Mouse (Mus musculus): ENCODE data around the gene Rnf185. TPM values are rescaled to one million over a fixed set of nuclear protein-coding genes. Genes with fewer than 3 reads are reported as not detected.

The Rnf185 gene
- polyA plus RNA-seq, 1 experiment from 2014 or later: 7.3 TPM

DNA sequence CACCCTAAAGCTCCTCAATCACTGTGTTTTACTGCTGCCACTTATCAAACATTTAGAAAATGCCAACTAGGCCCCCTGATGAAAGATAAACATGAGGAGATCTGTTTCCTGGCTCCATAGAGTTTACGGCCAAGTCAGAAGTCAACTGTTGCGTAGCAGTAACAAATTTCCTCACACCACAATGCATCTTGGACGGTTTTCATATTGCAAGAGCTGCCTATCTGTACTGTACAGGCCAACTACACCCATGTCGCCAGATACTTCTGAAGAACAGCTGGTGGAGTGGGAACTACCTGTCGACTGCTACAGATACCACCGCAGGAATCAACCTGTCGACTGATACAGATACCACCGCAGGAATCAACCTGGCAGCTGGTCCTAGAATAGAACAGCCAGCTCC, 7.3 kb downstream of the Rnf185 start:
- Histone ChIP-seq H3K27ac (no peak overlapping the region), H3K4me3 (replicated peaks) (no peak overlapping the region), H3K4me2 (no peak overlapping the region), H3K9ac (no peak overlapping the region), H3K4me1 (replicated peaks) (peaks cover 15% of the 10 kb centered on the region), H3K36me3 (no peaks in the 10 kb centered on the region), H3K27me3 (no peaks in the 10 kb centered on the region), H3K9me3 (replicated peaks) (no peaks in the 10 kb centered on the region)
- 43% methylated on average over 8 of the region's 8 CpGs for WGBS (ENCODE audit: insufficient replicate concordance)
- DNase-seq (no peak), ATAC-seq (ENCODE audit: low read depth) (no peak)

DNA sequence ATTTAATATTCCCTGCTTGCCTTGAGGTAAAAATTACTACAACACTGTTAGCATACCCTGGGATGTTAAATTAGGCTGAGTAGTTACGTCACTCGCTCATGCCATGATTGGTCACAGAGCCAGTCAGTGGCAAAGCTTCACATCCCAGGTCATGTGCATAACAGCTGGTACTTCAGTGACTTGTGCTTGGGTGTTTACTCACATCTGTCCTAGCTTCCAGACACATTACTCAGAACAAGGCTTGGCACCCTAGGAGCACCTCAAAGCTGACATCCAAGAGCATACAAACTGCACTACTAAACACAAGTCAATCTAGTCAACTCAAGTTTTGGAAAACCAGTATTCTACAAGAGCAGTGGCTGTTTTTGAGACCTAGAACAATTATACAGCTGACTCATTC, 9.1 kb downstream of the Rnf185 start:
- Histone ChIP-seq H3K4me3 (replicated peaks) (no peak overlapping the region), H3K9me3 (replicated peaks) (no peaks in the 10 kb centered on the region), H3K4me2 (no peak overlapping the region), H3K9ac (no peak overlapping the region), H3K27me3 (no peaks in the 10 kb centered on the region), H3K36me3 (no peaks in the 10 kb centered on the region), H3K4me1 (replicated peaks) (peaks cover 15% of the 10 kb centered on the region), H3K27ac (no peak overlapping the region)
- ATAC-seq (ENCODE audit: low read depth) (no peak), DNase-seq (no peak)
- 83% methylated on average over 2 of the region's 2 CpGs for WGBS (ENCODE audit: insufficient replicate concordance)

DNA sequence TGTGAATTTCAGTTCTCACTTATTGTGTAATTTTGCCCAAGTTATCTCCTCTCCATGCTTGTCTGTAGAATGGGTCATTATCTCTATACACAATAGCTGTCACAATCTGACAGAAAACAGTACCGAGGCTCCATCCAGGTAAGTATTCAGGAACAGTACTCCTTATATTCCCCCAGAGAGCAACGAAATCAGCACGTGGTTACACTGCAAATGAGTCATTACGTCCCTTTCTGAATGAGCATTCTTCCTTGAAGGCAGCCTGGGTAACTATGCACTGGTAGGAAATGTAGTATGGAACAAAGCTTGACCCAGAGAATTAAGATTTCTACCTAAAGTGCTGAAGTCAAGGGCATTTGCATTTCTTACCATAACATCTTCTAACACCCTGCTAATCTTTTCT, 9.5 kb downstream of the Rnf185 start:
- no peak overlapping the region for H3K4me3 ChIP-seq (replicated peaks)
- no peak for DNase-seq
- ATAC-seq (ENCODE audit: low read depth): no peak
- H3K27me3 ChIP-seq: no peaks in the 10 kb centered on the region
- H3K4me1 ChIP-seq (replicated peaks): peaks cover 12% of the 10 kb centered on the region
- no peak overlapping the region for H3K9ac ChIP-seq
- WGBS (ENCODE audit: insufficient replicate concordance): 59% methylated on average over 4 of the region's 4 CpGs
- H3K4me2 ChIP-seq: no peak overlapping the region
- no peak overlapping the region for H3K27ac ChIP-seq
- H3K9me3 ChIP-seq (replicated peaks): no peaks in the 10 kb centered on the region
- H3K36me3 ChIP-seq: no peaks in the 10 kb centered on the region

DNA sequence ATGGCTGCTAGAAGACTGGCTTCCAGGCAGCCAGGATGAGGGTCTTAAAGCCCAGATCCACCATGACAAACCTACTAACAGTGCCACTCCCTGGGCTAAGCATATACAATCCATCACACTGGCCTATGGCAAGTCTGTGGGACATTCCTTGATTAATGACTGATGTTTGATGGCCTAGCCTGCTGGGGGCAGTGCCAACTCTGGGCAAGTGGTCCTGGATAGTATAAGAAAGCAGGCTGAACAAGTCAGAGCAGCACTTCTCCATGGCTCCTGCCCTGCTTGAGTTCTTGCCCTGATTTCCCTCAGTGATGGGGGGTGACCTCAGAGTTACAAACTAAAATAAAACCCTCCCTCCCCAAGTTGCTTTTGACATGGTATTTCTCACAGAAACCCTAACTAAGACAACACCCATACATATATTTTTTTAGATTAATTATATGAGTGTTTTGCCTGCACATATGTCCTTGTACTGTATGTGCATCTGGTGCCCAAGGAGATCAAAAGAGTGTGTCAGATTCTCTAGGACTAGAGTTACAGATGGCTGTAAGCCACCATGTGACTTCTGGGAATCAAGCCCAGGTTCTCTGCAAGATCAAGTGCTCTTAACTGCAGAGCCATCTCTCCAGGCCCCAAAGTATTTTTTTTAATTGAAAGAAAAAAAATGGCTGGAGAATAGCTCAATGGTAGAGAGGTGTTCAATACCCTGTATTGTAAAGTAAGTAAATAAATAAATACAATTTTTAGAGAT, 10.3 kb downstream of the Rnf185 start:
- Histone ChIP-seq H3K36me3 (no peaks in the 10 kb centered on the region), H3K27me3 (no peaks in the 10 kb centered on the region), H3K4me2 (no peak overlapping the region), H3K9ac (no peak overlapping the region), H3K27ac (no peak overlapping the region), H3K9me3 (replicated peaks) (no peaks in the 10 kb centered on the region), H3K4me1 (replicated peaks) (peaks cover 11% of the 10 kb centered on the region), H3K4me3 (replicated peaks) (no peak overlapping the region)
- no peak for ATAC-seq (ENCODE audit: low read depth)
- DNase-seq: no peak

DNA sequence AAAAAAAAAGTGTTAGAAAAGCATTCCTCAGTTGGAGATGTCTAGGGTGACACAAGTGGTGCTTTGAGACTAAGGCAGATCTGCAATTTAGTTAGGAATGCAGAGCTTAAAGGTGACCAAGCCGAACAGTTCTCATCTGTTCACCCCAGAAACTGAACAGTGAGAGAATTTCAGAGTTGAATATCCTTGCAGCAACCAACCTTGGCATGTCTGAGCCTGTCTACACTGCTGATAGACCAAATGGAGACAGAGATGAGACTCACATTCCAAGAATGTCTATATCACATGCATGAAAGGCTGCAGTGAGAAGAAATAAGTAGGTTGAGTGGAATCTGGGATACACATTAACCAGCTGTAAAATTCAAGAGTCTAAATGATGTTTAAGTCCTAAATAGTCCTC, 14.5 kb downstream of the Rnf185 start:
- WGBS (ENCODE audit: insufficient replicate concordance): 73% methylated on average over 1 of the region's 1 CpGs
- no peaks in the 10 kb centered on the region for H3K4me1 ChIP-seq (replicated peaks)
- no peaks in the 10 kb centered on the region for H3K27me3 ChIP-seq
- no peaks in the 10 kb centered on the region for H3K9me3 ChIP-seq (replicated peaks)
- no peak overlapping the region for H3K9ac ChIP-seq
- no peak for ATAC-seq (ENCODE audit: low read depth)
- no peak overlapping the region for H3K27ac ChIP-seq
- DNase-seq: no peak
- no peaks in the 10 kb centered on the region for H3K36me3 ChIP-seq
- H3K4me3 ChIP-seq (replicated peaks): no peak overlapping the region
- H3K4me2 ChIP-seq: no peak overlapping the region

DNA sequence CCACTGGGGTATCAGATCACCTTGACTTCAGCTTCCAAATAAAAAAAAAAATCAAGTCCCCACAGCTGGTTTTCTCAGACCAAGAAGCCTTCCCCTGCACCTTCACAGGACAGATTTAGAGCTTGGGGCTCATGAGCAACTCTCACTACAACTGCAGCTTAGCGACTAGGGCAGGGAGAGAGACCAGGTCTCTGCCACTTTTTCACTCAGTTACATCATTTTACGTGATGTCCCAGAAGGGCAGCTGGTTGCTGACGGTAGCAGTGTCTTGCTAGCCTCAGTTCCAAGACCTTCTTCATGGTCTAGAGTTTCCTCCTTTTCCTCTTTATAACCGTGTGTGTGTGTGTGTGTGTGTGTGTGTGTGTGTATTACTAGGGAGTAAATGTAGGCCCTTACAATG, 18.4 kb downstream of the Rnf185 start:
- no peaks in the 10 kb centered on the region for H3K36me3 ChIP-seq
- no peak overlapping the region for H3K9ac ChIP-seq
- no peak overlapping the region for H3K27ac ChIP-seq
- no peaks in the 10 kb centered on the region for H3K27me3 ChIP-seq
- 58% methylated on average over 4 of the region's 4 CpGs for WGBS (ENCODE audit: insufficient replicate concordance)
- H3K4me2 ChIP-seq: no peak overlapping the region
- no peaks in the 10 kb centered on the region for H3K4me1 ChIP-seq (replicated peaks)
- no peaks in the 10 kb centered on the region for H3K9me3 ChIP-seq (replicated peaks)
- ATAC-seq (ENCODE audit: low read depth): no peak
- no peak for DNase-seq
- H3K4me3 ChIP-seq (replicated peaks): no peak overlapping the region

DNA sequence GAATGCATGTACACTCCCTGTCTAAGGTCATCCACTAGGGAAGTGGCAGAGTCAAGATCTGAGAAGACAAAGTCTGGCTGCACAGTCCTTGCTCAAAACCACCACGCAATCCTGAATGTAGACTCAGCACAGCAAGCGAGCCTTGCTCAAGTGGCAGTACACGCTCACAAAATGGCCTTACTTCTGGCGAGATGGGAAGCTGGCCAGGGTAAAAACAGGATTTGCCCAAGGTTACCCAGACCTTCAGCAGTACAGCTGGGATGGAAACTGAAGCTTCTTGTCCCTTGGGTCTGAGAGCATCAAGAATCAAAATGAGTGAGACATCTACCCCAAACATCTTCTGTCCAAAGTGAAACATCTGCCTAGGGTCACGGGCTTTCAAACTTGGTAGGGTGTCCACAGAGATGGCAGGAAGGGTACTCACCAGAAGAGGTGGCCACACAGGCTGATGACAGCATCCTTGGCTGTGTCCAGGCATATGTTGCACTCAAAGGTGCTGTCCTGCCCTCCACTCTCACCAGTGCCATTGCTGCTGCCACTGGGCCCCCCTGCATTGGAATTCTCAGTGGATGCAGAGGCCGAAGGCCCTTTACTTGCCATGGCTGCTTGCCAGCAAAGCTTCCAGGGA, 20.1 kb downstream of the Rnf185 start:
- Histone ChIP-seq H3K9ac (no peak overlapping the region), H3K27ac (no peak overlapping the region), H3K36me3 (no peaks in the 10 kb centered on the region), H3K27me3 (no peaks in the 10 kb centered on the region), H3K4me2 (no peak overlapping the region), H3K4me1 (replicated peaks) (no peaks in the 10 kb centered on the region), H3K4me3 (replicated peaks) (no peak overlapping the region), H3K9me3 (replicated peaks) (no peaks in the 10 kb centered on the region)
- no peak for DNase-seq
- ATAC-seq (ENCODE audit: low read depth): no peak
- 71% methylated on average over 6 of the region's 6 CpGs for WGBS (ENCODE audit: insufficient replicate concordance)

DNA sequence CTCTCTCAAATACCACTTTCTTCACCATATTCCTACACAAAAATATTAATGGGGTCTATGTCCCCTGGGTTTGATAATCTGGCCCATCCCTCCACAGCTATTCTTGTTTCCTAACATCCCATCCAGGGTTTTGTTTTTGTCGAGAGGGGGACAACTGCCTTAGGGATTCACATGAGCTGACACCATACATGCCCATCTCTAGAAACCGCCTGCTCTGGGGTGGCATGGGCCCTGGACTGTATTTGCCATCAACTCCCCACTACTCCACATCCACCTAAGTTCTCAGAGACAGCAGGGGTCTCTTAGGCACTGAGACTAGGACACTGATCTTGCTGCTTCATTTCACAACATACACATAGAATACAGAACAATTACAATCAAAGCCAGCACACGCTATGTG, 20.6 kb downstream of the Rnf185 start:
- no peak for ATAC-seq (ENCODE audit: low read depth)
- no peaks in the 10 kb centered on the region for H3K9me3 ChIP-seq (replicated peaks)
- no peak overlapping the region for H3K4me2 ChIP-seq
- H3K4me1 ChIP-seq (replicated peaks): no peaks in the 10 kb centered on the region
- no peak overlapping the region for H3K4me3 ChIP-seq (replicated peaks)
- H3K27ac ChIP-seq: no peak overlapping the region
- H3K36me3 ChIP-seq: no peaks in the 10 kb centered on the region
- H3K27me3 ChIP-seq: no peaks in the 10 kb centered on the region
- DNase-seq: no peak
- 63% methylated on average over 3 of the region's 3 CpGs for WGBS (ENCODE audit: insufficient replicate concordance)
- H3K9ac ChIP-seq: no peak overlapping the region

DNA sequence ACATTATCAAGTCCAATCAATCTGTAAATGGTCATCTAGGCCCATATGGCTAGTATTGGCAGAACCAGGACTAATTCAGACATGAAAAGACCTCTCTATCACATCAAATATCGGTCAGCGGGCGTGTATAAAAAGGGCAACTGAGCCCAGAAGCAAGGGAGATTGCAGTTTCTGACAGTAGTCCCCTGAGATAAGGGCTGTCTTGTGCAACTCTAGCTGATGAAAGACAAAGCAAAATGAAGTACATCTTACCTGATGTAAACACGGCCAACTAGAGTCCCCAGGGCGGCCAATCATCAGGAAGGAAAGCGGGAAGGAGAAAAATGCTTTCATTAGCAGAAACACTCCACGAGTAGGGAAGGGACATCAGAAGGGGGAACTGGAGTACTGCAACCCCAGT, 23.5 kb downstream of the Rnf185 start:
- no peak overlapping the region for H3K4me3 ChIP-seq (replicated peaks)
- DNase-seq (no peak), ATAC-seq (ENCODE audit: low read depth) (no peak)
- 67% methylated on average over 7 of the region's 7 CpGs for WGBS (ENCODE audit: insufficient replicate concordance)
- H3K27me3 ChIP-seq: no peaks in the 10 kb centered on the region
- H3K27ac ChIP-seq: no peak overlapping the region
- H3K9me3 ChIP-seq (replicated peaks): no peaks in the 10 kb centered on the region
- no peak overlapping the region for H3K4me2 ChIP-seq
- no peaks in the 10 kb centered on the region for H3K4me1 ChIP-seq (replicated peaks)
- H3K36me3 ChIP-seq: peaks cover 17% of the 10 kb centered on the region
- no peak overlapping the region for H3K9ac ChIP-seq

DNA sequence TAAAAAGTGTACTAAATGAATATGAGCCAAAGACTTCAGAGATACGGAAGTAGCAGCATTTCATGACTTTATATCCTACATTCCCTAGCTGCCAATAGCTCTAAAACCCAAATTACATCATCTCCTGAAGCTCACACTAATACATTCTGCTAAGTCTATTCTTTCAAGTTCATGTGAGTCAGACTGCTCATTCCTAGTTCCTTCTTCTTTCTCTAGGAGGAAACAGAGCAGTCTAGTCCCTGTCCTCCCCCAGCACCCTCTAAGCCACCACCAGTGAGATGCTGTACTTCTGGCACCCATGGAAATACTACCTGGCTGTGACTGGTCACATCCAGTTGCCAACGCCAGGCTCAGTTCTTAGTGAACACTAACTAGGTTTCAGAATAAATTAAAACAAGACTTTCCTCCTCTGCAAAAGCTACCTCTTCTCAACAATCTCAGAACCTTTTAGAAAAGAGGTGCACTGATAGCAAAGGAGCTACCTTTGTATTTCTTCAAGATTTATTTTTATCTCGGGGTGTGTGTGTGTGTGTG, 24.4 kb downstream of the Rnf185 start:
- Histone ChIP-seq H3K9me3 (replicated peaks) (no peaks in the 10 kb centered on the region), H3K27ac (no peak overlapping the region), H3K4me2 (no peak overlapping the region), H3K4me3 (replicated peaks) (no peak overlapping the region), H3K27me3 (no peaks in the 10 kb centered on the region), H3K9ac (no peak overlapping the region), H3K36me3 (peaks cover 18% of the 10 kb centered on the region), H3K4me1 (replicated peaks) (no peaks in the 10 kb centered on the region)
- 56% methylated on average over 3 of the region's 3 CpGs for WGBS (ENCODE audit: insufficient replicate concordance)
- ATAC-seq (ENCODE audit: low read depth) (no peak), DNase-seq (no peak)

DNA sequence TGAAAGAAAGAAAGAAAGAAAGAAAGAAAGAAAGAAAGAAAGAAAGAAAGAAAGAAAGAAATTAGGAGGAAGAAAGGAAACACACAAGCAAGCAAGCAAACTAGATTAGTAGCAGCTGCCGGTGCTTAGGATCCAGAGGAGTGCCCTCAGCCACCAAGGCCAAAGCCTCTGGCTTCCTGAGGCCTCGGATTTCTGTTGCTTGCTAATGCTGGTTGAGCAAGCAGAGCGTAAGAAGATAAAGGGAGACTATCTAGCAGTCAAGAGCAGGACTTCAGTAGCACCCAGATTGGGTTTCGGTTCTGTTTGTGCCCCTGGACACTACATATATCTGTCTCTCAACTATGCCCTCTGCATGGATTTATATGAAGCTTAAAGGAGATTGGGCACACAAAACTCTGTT, 29.9 kb downstream of the Rnf185 start:
- no peak overlapping the region for H3K9ac ChIP-seq
- no peaks in the 10 kb centered on the region for H3K9me3 ChIP-seq (replicated peaks)
- peaks cover 34% of the 10 kb centered on the region for H3K36me3 ChIP-seq
- 64% methylated on average over 4 of the region's 4 CpGs for WGBS (ENCODE audit: insufficient replicate concordance)
- no peak overlapping the region for H3K27ac ChIP-seq
- DNase-seq (no peak), ATAC-seq (ENCODE audit: low read depth) (no peak)
- H3K27me3 ChIP-seq: no peaks in the 10 kb centered on the region
- H3K4me3 ChIP-seq (replicated peaks): no peak overlapping the region
- peaks cover 2% of the 10 kb centered on the region; the same call in 1 of the 2 replicates for H3K4me1 ChIP-seq (replicated peaks)
- no peak overlapping the region for H3K4me2 ChIP-seq

DNA sequence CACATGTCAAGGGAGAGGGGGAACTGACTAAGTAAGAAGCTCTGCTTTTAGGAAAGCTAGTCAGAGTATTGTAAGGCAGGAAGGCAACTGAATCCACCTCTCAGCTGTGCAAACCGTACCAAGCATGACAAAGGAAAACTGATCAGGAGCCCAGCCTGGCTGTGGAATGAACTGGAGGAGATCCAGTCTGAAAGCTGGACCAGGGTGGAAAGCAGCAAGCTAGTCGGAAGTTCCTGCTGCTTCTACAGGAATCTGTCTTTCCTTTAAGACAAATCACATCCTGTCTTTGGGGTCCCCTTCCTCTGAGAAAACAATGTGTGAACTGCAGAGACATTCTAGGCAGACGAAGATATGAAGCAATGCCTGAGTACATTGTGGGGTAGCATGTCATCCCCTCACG, 33.4 kb downstream of the Rnf185 start:
- H3K4me3 ChIP-seq (replicated peaks): no peak overlapping the region
- no peaks in the 10 kb centered on the region for H3K9me3 ChIP-seq (replicated peaks)
- no peak for DNase-seq
- peaks cover 26% of the 10 kb centered on the region for H3K36me3 ChIP-seq
- peak overlapping the region; percentile 50; the same call in 1 of the 2 replicates for H3K27ac ChIP-seq
- 44% methylated on average over 4 of the region's 4 CpGs for WGBS (ENCODE audit: insufficient replicate concordance)
- no peaks in the 10 kb centered on the region for H3K27me3 ChIP-seq
- H3K4me1 ChIP-seq (replicated peaks): peaks cover 2% of the 10 kb centered on the region; the same call in 1 of the 2 replicates
- no peak overlapping the region for H3K9ac ChIP-seq
- H3K4me2 ChIP-seq: no peak overlapping the region
- ATAC-seq (ENCODE audit: low read depth): no peak
